Mouse (Mus musculus): ENCODE measurements around the gene Tgfbr2.
A peak's percentile ranks its signal among the peaks of the same experiment; 100 is the strongest.
"Not testable (repeated sequence)": the region's sequence is repeated elsewhere in the genome, so short reads cannot be mapped to it uniquely, and the experiment has no call there.

Tgfbr2 gene

GRCm38 (mm10) chr9:116059156-116059555 is 116.0 kb downstream of the Tgfbr2 start:
- no peak for DNase-seq

GRCm38 (mm10) chr9:116058475-116058874 is 116.7 kb downstream of the Tgfbr2 start:
- DNase-seq, result no peak

- no peak for DNase-seq
Measured at GRCm38 (mm10) chr9:116053976-116054375, 121.2 kb downstream of the Tgfbr2 start.

- DNase-seq, result no peak
Measured at GRCm38 (mm10) chr9:116049985-116050384, 125.2 kb downstream of the Tgfbr2 start.

GRCm38 (mm10) chr9:116041787-116042186 is 133.4 kb downstream of the Tgfbr2 start:
- DNase-seq, result peak; percentile 68

GRCm38 (mm10) chr9:116041369-116041768 is 133.8 kb downstream of the Tgfbr2 start:
- no peak for DNase-seq

GRCm38 (mm10) chr9:116040852-116041251 is 134.3 kb downstream of the Tgfbr2 start:
- DNase-seq, result not testable (repeated sequence)

- DNase-seq, result no peak
Measured at GRCm38 (mm10) chr9:116039981-116040380, 135.2 kb downstream of the Tgfbr2 start.

- DNase-seq, result no peak
Measured at GRCm38 (mm10) chr9:116038275-116038674, 136.9 kb downstream of the Tgfbr2 start.
